Mouse (Mus musculus): ENCODE data around the gene Klb. TPM values are rescaled to one million over a fixed set of nuclear protein-coding genes. Genes with fewer than 3 reads are reported as not detected.
"Not testable (repeated sequence)": the region's sequence is repeated elsewhere in the genome, so short reads cannot be mapped to it uniquely, and the experiment has no call there.

Klb gene
- 8.7 and 10.0 TPM in 2 replicates for polyA plus RNA-seq (2015; fragmentation: Nextera tagmentation; extraction: Ambion mirVana)

GRCm38 (mm10) chr5:65348168-65348567 is at the start of gene Klb:
Klb (plus strand) TSS chr5:65348314.
- WGBS (ENCODE audit: insufficient replicate concordance), result 68% methylated on average over 15 of the region's 15 CpGs
- Histone ChIP-seq H3K9me3 (replicated peaks) (no peaks in the 10 kb centered on the region), H3K4me2 (no peak within 1 kb of the TSS), H3K27me3 (no peaks in the 10 kb centered on the region), H3K27ac (no peak within 1 kb of the TSS), H3K4me3 (replicated peaks) (peak within 1 kb of the TSS; percentile 49), H3K4me1 (replicated peaks) (no peaks in the 10 kb centered on the region), H3K36me3 (no peaks in the 10 kb centered on the region), H3K9ac (peak within 1 kb of the TSS; percentile 49)
- ATAC-seq (ENCODE audit: low read depth) (peak; percentile 65; the same call in 1 of the 2 replicates), DNase-seq (no peak)

- H3K36me3 ChIP-seq, result peaks cover 69% of the 10 kb centered on the region
- 90% methylated on average over 1 of the region's 1 CpGs for WGBS (ENCODE audit: insufficient replicate concordance)
- H3K27ac ChIP-seq, result not testable (repeated sequence)
Measured at GRCm38 (mm10) chr5:65299623-65300022, 48.5 kb upstream of the Klb start.

GRCm38 (mm10) chr5:65300121-65300520 is 48.0 kb upstream of the Klb start:
- Histone ChIP-seq H3K4me1 (replicated peaks) (peaks cover 24% of the 10 kb centered on the region), H3K9ac (no peak overlapping the region), H3K4me3 (replicated peaks) (no peak overlapping the region), H3K27me3 (no peaks in the 10 kb centered on the region), H3K36me3 (peaks cover 69% of the 10 kb centered on the region), H3K27ac (peak overlapping the region; percentile 0; the same call in 1 of the 2 replicates), H3K9me3 (replicated peaks) (no peaks in the 10 kb centered on the region), H3K4me2 (no peak overlapping the region)
- ATAC-seq (ENCODE audit: low read depth) (no peak), DNase-seq (no peak)
- 79% methylated on average over 9 of the region's 9 CpGs for WGBS (ENCODE audit: insufficient replicate concordance)

More at GRCm38 (mm10) chr5:65299623-65300022, 48.5 kb upstream of the Klb start:
- not testable (repeated sequence) for H3K27me3 ChIP-seq; H3K9ac ChIP-seq; H3K4me2 ChIP-seq; ATAC-seq (ENCODE audit: low read depth); DNase-seq; H3K9me3 ChIP-seq (replicated peaks); H3K4me3 ChIP-seq (replicated peaks)
- H3K4me1 ChIP-seq (replicated peaks), result peaks cover 24% of the 10 kb centered on the region

DNA sequence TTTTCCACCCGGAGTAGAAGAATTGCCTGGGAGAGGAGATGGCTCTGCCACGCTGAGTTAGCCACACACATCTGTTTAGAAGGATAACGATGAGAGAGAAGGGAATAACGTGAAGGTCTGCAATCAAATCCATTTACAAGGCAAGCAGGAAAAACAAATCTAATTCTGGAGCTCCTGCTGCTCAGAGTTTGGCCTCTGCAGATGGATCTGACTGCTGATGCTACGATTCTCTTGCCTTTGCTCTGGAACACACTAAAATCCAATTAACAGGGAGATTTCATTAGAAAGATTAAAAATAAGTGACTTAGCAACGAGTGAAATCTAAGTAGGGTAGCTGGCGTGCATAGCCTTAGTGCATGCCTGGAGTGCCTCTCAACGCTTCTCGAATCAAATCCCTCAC is 42.6 kb upstream of the Klb start:
- no peaks in the 10 kb centered on the region; the same call in 1 of the 2 replicates for H3K4me1 ChIP-seq (replicated peaks)
- no peak overlapping the region for H3K4me2 ChIP-seq
- H3K9ac ChIP-seq, result no peak overlapping the region
- no peaks in the 10 kb centered on the region for H3K27me3 ChIP-seq
- no peak overlapping the region for H3K27ac ChIP-seq
- DNase-seq (no peak), ATAC-seq (ENCODE audit: low read depth) (no peak)
- H3K36me3 ChIP-seq, result peaks cover 68% of the 10 kb centered on the region
- H3K9me3 ChIP-seq (replicated peaks), result no peaks in the 10 kb centered on the region
- 81% methylated on average over 9 of the region's 9 CpGs for WGBS (ENCODE audit: insufficient replicate concordance)
- no peak overlapping the region for H3K4me3 ChIP-seq (replicated peaks)

GRCm38 (mm10) chr5:65308208-65308607 is 39.9 kb upstream of the Klb start:
- peaks cover 72% of the 10 kb centered on the region for H3K36me3 ChIP-seq
- H3K27ac ChIP-seq, result no peak overlapping the region
- ATAC-seq (ENCODE audit: low read depth) (no peak), DNase-seq (no peak)
- H3K4me1 ChIP-seq (replicated peaks), result no peaks in the 10 kb centered on the region
- H3K4me3 ChIP-seq (replicated peaks), result no peak overlapping the region
- no peaks in the 10 kb centered on the region for H3K27me3 ChIP-seq
- no peaks in the 10 kb centered on the region for H3K9me3 ChIP-seq (replicated peaks)
- 93% methylated on average over 7 of the region's 7 CpGs for WGBS (ENCODE audit: insufficient replicate concordance)
- H3K4me2 ChIP-seq, result no peak overlapping the region
- no peak overlapping the region for H3K9ac ChIP-seq

- no peak overlapping the region for H3K27ac ChIP-seq
- no peak overlapping the region for H3K4me3 ChIP-seq (replicated peaks)
- H3K36me3 ChIP-seq, result peaks cover 74% of the 10 kb centered on the region
- no peak for DNase-seq
- H3K4me2 ChIP-seq, result no peak overlapping the region
- H3K4me1 ChIP-seq (replicated peaks), result no peaks in the 10 kb centered on the region
- no peak for ATAC-seq (ENCODE audit: low read depth)
- no peaks in the 10 kb centered on the region for H3K27me3 ChIP-seq
- WGBS (ENCODE audit: insufficient replicate concordance), result 71% methylated on average over 3 of the region's 3 CpGs
- no peak overlapping the region for H3K9ac ChIP-seq
- no peaks in the 10 kb centered on the region for H3K9me3 ChIP-seq (replicated peaks)
Measured at GRCm38 (mm10) chr5:65308866-65309265, 39.2 kb upstream of the Klb start.

- 84% methylated on average over 9 of the region's 9 CpGs for WGBS (ENCODE audit: insufficient replicate concordance)
- DNase-seq, result no peak
- Histone ChIP-seq H3K27me3 (no peaks in the 10 kb centered on the region), H3K9me3 (replicated peaks) (no peaks in the 10 kb centered on the region), H3K27ac (no peak overlapping the region), H3K36me3 (peaks cover 53% of the 10 kb centered on the region), H3K4me1 (replicated peaks) (no peaks in the 10 kb centered on the region), H3K4me3 (replicated peaks) (no peak overlapping the region), H3K9ac (no peak overlapping the region), H3K4me2 (no peak overlapping the region)
- no peak for ATAC-seq (ENCODE audit: low read depth)
Measured at GRCm38 (mm10) chr5:65319176-65319575, 28.9 kb upstream of the Klb start.

DNA sequence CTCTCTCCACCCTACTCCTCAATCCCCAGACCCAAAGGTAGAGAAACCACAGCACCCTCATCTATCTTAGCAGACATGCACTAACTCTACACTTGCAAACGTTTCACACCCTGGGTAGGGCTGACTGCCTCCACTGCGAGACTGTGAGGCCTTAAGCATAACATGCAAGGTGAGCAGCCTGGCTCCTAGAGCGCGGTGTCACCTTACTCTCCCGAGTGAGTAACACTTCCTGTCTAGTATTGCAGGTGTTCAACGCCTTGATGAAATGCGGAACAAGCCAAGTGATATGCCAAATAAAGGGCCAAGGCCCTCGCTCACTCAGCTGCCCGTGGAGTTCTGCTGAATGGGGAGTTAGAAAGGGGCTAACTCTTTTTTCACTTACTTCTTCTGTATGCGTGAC is 25.9 kb upstream of the Klb start:
- Histone ChIP-seq H3K9ac (no peak overlapping the region), H3K4me1 (replicated peaks) (peaks cover 21% of the 10 kb centered on the region), H3K36me3 (peaks cover 28% of the 10 kb centered on the region), H3K4me3 (replicated peaks) (no peak overlapping the region), H3K27ac (no peak overlapping the region), H3K9me3 (replicated peaks) (no peaks in the 10 kb centered on the region), H3K27me3 (no peaks in the 10 kb centered on the region), H3K4me2 (no peak overlapping the region)
- DNase-seq (no peak), ATAC-seq (ENCODE audit: low read depth) (no peak)
- WGBS (ENCODE audit: insufficient replicate concordance), result 77% methylated on average over 10 of the region's 10 CpGs

- Histone ChIP-seq H3K9ac (no peak overlapping the region), H3K4me2 (no peak overlapping the region), H3K4me1 (replicated peaks) (peaks cover 36% of the 10 kb centered on the region), H3K36me3 (peaks cover 14% of the 10 kb centered on the region), H3K27ac (no peak overlapping the region), H3K9me3 (replicated peaks) (no peaks in the 10 kb centered on the region), H3K4me3 (replicated peaks) (no peak overlapping the region), H3K27me3 (no peaks in the 10 kb centered on the region)
- WGBS (ENCODE audit: insufficient replicate concordance), result 84% methylated on average over 3 of the region's 3 CpGs
- no peak for ATAC-seq (ENCODE audit: low read depth)
- no peak for DNase-seq
Measured at GRCm38 (mm10) chr5:65324271-65324670, 23.8 kb upstream of the Klb start.

GRCm38 (mm10) chr5:65324758-65325355 is 23.3 kb upstream of the Klb start:
- Histone ChIP-seq H3K27me3 (no peaks in the 10 kb centered on the region), H3K9me3 (replicated peaks) (no peaks in the 10 kb centered on the region), H3K9ac (no peak overlapping the region), H3K4me2 (no peak overlapping the region), H3K36me3 (peaks cover 13% of the 10 kb centered on the region; the same call in 1 of the 2 replicates), H3K4me1 (replicated peaks) (peaks cover 38% of the 10 kb centered on the region), H3K27ac (no peak overlapping the region), H3K4me3 (replicated peaks) (no peak overlapping the region)
- no peak for ATAC-seq (ENCODE audit: low read depth)
- DNase-seq, result no peak
- 78% methylated on average over 3 of the region's 3 CpGs for WGBS (ENCODE audit: insufficient replicate concordance)

GRCm38 (mm10) chr5:65326212-65326611 is 21.9 kb upstream of the Klb start:
- WGBS (ENCODE audit: insufficient replicate concordance), result 55% methylated on average over 5 of the region's 5 CpGs
- no peak overlapping the region; the same call in 1 of the 2 replicates for H3K27ac ChIP-seq
- peaks cover 38% of the 10 kb centered on the region for H3K4me1 ChIP-seq (replicated peaks)
- DNase-seq (no peak), ATAC-seq (ENCODE audit: low read depth) (no peak)
- H3K4me3 ChIP-seq (replicated peaks), result no peak overlapping the region
- no peaks in the 10 kb centered on the region for H3K27me3 ChIP-seq
- H3K9me3 ChIP-seq (replicated peaks), result no peaks in the 10 kb centered on the region
- H3K36me3 ChIP-seq, result peaks cover 19% of the 10 kb centered on the region
- H3K9ac ChIP-seq, result 0 out of 2 replicates have a peak overlapping the region, but pooled peaks have one; percentile 26
- peak overlapping the region; percentile 24; the same call in 1 of the 2 replicates for H3K4me2 ChIP-seq

GRCm38 (mm10) chr5:65329971-65330370 is 18.1 kb upstream of the Klb start:
- WGBS (ENCODE audit: insufficient replicate concordance), result 71% methylated on average over 3 of the region's 3 CpGs
- DNase-seq (no peak), ATAC-seq (ENCODE audit: low read depth) (no peak)
- peaks cover 50% of the 10 kb centered on the region for H3K4me1 ChIP-seq (replicated peaks)
- no peak overlapping the region for H3K9ac ChIP-seq
- no peaks in the 10 kb centered on the region for H3K27me3 ChIP-seq
- H3K27ac ChIP-seq, result no peak overlapping the region
- H3K4me2 ChIP-seq, result no peak overlapping the region
- no peaks in the 10 kb centered on the region for H3K9me3 ChIP-seq (replicated peaks)
- H3K36me3 ChIP-seq, result peaks cover 26% of the 10 kb centered on the region
- no peak overlapping the region for H3K4me3 ChIP-seq (replicated peaks)
